Mouse (Mus musculus) intestine, embryonic 16.5 days (tissue): ENCODE measurements around the gene Map3k15. TPM values are rescaled to one million over a fixed set of nuclear protein-coding genes. Genes with fewer than 3 reads are reported as not detected.

Experiments used
- ATAC-seq: fragments of 200-750 bp; cut with Nextera tagmentation; 2 replicates; pipeline ENCODE4 v1.8.0; 2017; ENCODE audit warnings: moderate TSS enrichment, moderate library complexity
- H3K27ac ChIP-seq: fragments of 300-500 bp; sonication (generic); 2 replicates; pipeline ENCODE4 v1.5.1; 2014; ENCODE audit warnings: mild to moderate bottlenecking, low read length
- H3K27me3 ChIP-seq: fragments of 300-500 bp; sonication (generic); replicated peaks from 2 replicates; pipeline ENCODE4 v1.6.1; 2014; ENCODE audit warnings: low read length, control low read depth, mixed read lengths; ENCODE audit not compliant: control insufficient read depth, insufficient read depth
- H3K36me3 ChIP-seq: fragments of 300-500 bp; sonication (generic); 2 replicates; pipeline ENCODE4 v1.6.1; 2014; ENCODE audit warnings: low read length, control low read depth; ENCODE audit not compliant: control insufficient read depth, insufficient read depth
- H3K4me1 ChIP-seq: fragments of 300-500 bp; sonication (generic); 2 replicates; pipeline ENCODE4 v1.6.1; 2014; ENCODE audit warnings: low read length, control low read depth, mixed read lengths; ENCODE audit not compliant: control insufficient read depth, insufficient read depth
- H3K4me2 ChIP-seq: fragments of 300-500 bp; sonication (generic); 2 replicates; pipeline ENCODE4 v1.6.1; 2014; ENCODE audit warnings: low read depth, low read length, control low read depth
- H3K4me3 ChIP-seq: fragments of 300-500 bp; sonication (generic); 2 replicates; pipeline ENCODE4 v1.5.1; 2014; ENCODE audit warnings: mild to moderate bottlenecking, low read length
- H3K9ac ChIP-seq: fragments of 300-500 bp; sonication (generic); 2 replicates; pipeline ENCODE4 v1.6.1; 2014; ENCODE audit warnings: low read depth, low read length
- H3K9me3 ChIP-seq: fragments of 300-500 bp; sonication (generic); 2 replicates; pipeline ENCODE4 v1.6.1; 2016; ENCODE audit warnings: low read length, control low read depth; ENCODE audit not compliant: control insufficient read depth
- WGBS: fragments of 180-500 bp; shearing (Covaris S2); extraction: QIAGEN DNeasy Blood & Tissue Kit; methylation state at CpG from one replicate; pipeline ENCODE4 v1.1.7; 2014; 5-methylcytosine and 5-hydroxymethylcytosine counted together
- polyA plus RNA-seq: library from polyadenylated mRNA; unstranded; fragments of >200 nt; fragmentation: Nextera tagmentation; extraction: Ambion mirVana; gene quantifications from 2 replicates; pipeline ENCODE4 v1.2.1, GENCODE M21; 2015

Map3k15 gene
- polyA plus RNA-seq, 1 experiment from 2014 or later, result 0.24 TPM

GRCm38 (mm10) chrX:160148859-160149258, 160.6 kb downstream of the Map3k15 start:
- H3K4me3 ChIP-seq, result no peak overlapping the region
- no peak overlapping the region for H3K27ac ChIP-seq
- no peak overlapping the region for H3K9ac ChIP-seq
- no peaks in the 10 kb centered on the region for H3K36me3 ChIP-seq
- no peak for ATAC-seq
- no peaks in the 10 kb centered on the region for H3K27me3 ChIP-seq
- H3K9me3 ChIP-seq, result no peaks in the 10 kb centered on the region
- no peak overlapping the region for H3K4me2 ChIP-seq
- H3K4me1 ChIP-seq, result no peaks in the 10 kb centered on the region
- WGBS, result 80% methylated on average over 3 of the region's 3 CpGs

GRCm38 (mm10) chrX:160153147-160153815, 165.0 kb downstream of the Map3k15 start:
- Histone ChIP-seq H3K4me3 (no peak overlapping the region), H3K9ac (no peak overlapping the region), H3K27me3 (no peaks in the 10 kb centered on the region), H3K4me1 (no peaks in the 10 kb centered on the region), H3K27ac (no peak overlapping the region), H3K4me2 (no peak overlapping the region), H3K36me3 (no peaks in the 10 kb centered on the region), H3K9me3 (no peaks in the 10 kb centered on the region)
- WGBS, result 67% methylated on average over 4 of the region's 4 CpGs
- no peak for ATAC-seq

GRCm38 (mm10) chrX:160164259-160164658, 176.0 kb downstream of the Map3k15 start:
- Histone ChIP-seq H3K4me1 (no peaks in the 10 kb centered on the region), H3K4me2 (no peak overlapping the region), H3K27ac (no peak overlapping the region), H3K9ac (no peak overlapping the region), H3K9me3 (no peaks in the 10 kb centered on the region), H3K27me3 (no peaks in the 10 kb centered on the region), H3K4me3 (no peak overlapping the region), H3K36me3 (no peaks in the 10 kb centered on the region)
- no peak for ATAC-seq
- WGBS, result 70% methylated on average over 3 of the region's 3 CpGs

- H3K4me3 ChIP-seq, result no peak overlapping the region
- no peak overlapping the region for H3K9ac ChIP-seq
- no peaks in the 10 kb centered on the region for H3K4me1 ChIP-seq
- ATAC-seq, result no peak
- H3K9me3 ChIP-seq, result no peaks in the 10 kb centered on the region
- no peaks in the 10 kb centered on the region for H3K27me3 ChIP-seq
- H3K27ac ChIP-seq, result no peak overlapping the region
- no peak overlapping the region for H3K4me2 ChIP-seq
- no peaks in the 10 kb centered on the region for H3K36me3 ChIP-seq
- 45% methylated on average over 6 of the region's 6 CpGs for WGBS
Measured at GRCm38 (mm10) chrX:160166246-160166985, 178.2 kb downstream of the Map3k15 start.

- H3K4me1 ChIP-seq, result no peaks in the 10 kb centered on the region
- H3K4me3 ChIP-seq, result no peak overlapping the region
- no peaks in the 10 kb centered on the region for H3K27me3 ChIP-seq
- H3K36me3 ChIP-seq, result no peaks in the 10 kb centered on the region
- H3K9me3 ChIP-seq, result no peaks in the 10 kb centered on the region
- 12% methylated on average over 2 of the region's 3 CpGs for WGBS
- no peak overlapping the region for H3K9ac ChIP-seq
- no peak for ATAC-seq
- no peak overlapping the region for H3K4me2 ChIP-seq
- no peak overlapping the region for H3K27ac ChIP-seq
Measured at GRCm38 (mm10) chrX:160170150-160170549, 181.9 kb downstream of the Map3k15 start.

Other genes starting within 250 kb of the Map3k15 start
- 172 and 178 TPM in 2 replicates for gene Pdha1, start 150.0 kb downstream of the Map3k15 start, polyA plus RNA-seq